Mouse (Mus musculus) retina, adult 2 months (tissue): ENCODE results near the gene Nsun2.
"Not testable (repeated sequence)": the region's sequence is repeated elsewhere in the genome, so short reads cannot be mapped to it uniquely, and the experiment has no call there.

ENCODE experiments used
- DNase-seq: peaks from one replicate; pipeline ENCODE4 v3.0.0-alpha.2; 2012; ENCODE audit warnings: low read depth, low spot score

Nsun2 gene

DNA sequence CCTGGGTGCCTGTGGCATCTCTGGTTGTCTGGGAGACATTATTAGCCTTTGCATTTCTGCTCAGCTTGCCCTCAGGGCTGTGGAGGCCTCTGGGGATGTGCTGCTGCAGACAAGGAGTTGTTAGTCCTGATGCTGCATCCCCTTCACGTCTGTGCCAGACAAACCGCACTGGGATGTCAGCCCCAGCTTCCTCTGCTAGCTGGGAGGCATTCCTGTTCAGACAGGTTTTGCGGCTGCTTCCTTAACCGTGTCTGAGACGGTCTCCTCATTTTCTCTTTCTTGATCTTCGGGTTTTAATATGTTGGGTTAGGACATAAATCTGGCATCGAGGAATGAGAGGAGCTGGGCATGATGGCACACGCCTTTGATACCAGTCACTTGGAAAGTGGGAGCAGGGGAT lies 58.7 kb downstream of the Nsun2 start:
- DNase-seq: no peak

DNA sequence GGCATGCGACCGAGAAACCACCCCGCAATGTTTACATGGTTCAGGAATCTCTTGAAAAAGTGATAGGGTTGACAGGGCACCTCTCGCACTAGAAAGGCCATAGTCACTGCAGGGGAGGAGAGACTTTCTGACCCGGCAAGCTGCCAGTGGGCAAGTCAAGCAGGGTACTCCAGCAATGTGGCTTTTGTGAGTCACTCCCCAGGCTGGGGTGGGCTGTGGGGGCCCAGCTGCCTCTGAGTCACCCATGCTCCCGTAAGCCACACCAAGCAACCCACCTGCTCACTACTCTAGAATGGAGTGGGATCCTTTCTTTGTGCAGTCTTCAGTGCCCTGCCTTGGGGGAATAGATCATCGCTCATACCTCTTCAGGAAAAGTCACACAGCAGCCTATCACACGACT lies 59.9 kb downstream of the Nsun2 start:
- DNase-seq: no peak

GRCm38 (mm10) chr13:69594577-69595256 lies 61.2 kb downstream of the Nsun2 start:
- no peak for DNase-seq

- DNase-seq: no peak
Observed at GRCm38 (mm10) chr13:69595911-69596310, 62.4 kb downstream of the Nsun2 start.

- DNase-seq: no peak
Observed at GRCm38 (mm10) chr13:69596515-69596914, 63.0 kb downstream of the Nsun2 start.

- DNase-seq: no peak
Observed at GRCm38 (mm10) chr13:69598867-69599266, 65.3 kb downstream of the Nsun2 start.

DNA sequence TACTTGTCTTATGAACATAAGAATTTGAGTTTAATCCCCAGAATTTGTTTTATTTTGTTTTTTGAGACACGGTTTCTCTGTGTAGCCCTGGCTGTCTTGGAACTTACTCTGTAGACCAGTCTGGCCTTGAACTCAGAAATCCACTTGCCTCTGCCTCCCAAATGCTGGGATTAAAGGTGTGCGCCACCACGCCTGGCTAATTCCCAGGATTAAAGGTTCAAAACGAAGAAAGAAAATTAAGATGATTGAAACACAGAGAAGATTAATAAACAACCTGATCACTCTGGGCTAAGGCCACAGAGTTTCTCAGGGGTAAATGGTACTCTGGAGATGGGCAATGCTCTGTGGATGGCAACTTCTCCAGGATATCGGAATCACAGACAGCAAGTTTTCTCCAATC lies 67.3 kb downstream of the Nsun2 start:
- not testable (repeated sequence) for DNase-seq

DNA sequence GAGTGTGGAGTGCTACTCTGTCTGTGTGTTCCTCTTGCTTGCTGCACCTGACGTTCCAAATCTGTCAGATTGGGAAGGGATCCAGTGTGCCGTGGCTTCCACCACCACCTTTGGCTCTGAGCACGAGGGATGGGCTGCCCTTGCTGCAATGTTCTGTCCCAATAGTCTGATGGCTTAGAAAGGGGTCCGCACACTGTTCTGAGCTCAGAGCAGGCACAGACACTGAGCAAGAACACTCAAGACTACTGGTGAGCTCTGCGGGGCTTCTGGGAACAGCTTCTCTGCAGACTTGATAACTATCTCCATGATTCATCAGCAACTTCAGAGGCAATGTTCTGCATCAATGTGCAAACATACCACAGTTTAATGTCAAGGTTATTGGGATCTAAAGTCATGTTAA lies 67.8 kb downstream of the Nsun2 start:
- DNase-seq: no peak

- no peak for DNase-seq
Observed at GRCm38 (mm10) chr13:69604670-69605069, 71.1 kb downstream of the Nsun2 start.

DNA sequence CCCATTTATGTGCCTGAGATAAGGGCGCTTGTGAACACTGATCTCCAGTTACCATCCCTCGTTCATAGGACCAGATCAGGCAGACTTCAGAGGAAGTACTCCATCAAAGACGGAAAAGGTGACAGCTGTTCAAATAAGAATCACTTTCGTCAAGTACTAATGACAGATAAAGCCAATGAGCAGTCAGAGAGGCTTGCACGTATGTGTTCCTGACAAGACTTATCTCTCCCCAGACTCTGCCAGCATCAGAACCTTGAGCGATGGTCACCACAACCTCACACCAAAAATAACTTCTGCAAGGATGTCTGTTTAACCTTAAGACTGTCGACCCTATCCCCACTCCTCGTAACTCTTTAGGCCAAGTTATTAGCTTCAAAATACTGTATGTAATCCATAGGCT lies 75.2 kb downstream of the Nsun2 start:
- DNase-seq: no peak

DNA sequence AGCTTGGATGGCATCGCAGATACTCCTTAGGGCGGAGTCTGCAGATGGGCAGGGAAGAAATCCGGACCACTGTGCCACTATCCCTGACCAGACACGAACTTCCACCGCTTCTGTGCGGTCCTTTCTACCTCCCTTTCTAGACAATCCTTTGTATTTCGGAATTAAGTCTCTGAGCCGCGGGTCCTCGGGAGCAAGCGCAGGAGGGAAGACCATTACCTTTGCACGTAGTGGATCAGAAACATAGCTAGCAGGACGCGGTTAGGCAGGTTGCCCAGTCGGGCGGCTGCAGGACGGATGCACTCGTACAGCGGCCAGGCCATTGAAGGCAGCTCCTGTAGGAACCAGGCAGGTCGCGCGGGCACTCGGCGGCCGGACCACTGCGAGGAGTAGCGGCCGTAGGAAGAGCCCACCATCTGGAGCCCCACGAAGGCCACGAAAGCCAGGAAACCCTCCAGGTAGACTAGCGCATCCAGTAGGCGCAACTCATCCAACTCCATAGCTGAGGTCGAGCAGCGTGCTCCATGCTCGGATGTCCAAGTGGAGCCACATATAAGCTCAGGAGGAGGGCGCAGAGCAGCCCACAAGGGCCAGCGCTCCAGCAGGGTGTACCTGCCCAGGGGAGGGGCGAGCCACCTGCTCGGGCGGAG lies 77.3 kb downstream of the Nsun2 start:
- DNase-seq: no peak

DNA sequence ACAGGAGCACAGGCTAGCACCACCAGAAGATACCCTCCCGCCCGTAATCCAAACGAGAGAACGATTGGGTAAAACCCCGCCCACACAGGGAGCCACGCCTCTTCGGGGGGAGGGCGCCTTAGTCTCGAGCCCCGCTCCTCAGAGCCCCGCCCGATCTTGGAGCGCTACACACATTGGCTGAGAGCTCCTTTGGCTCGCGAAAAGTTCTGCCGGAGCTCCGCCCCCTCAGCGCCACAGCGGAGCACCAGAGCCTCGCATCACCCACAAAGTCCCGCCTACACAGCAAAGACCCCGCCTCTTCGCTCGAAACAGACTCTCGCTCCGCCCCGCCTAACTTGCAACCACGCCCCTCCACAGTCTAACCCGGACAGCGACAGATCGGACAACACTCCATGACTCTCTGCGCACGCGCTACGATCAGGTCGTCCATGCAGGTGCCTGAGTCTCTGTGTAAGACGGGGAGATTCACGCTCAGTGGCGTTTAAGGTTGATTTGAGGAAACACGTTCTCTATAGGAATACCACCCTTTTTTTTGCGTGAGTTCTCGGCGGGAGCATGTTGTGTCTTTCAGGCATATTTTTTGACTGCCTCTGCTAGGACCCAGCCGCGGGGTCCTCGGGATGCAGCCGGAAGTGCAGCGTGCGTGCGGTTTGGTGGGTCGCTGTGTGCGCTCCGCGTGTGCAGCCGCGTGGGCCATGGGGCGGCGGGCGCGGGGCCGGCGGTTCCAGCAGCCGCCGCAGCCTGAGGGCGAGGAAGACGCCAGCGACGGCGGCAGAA lies 78.0 kb downstream of the Nsun2 start, which contains the start of gene Srd5a1:
Gene Srd5a1, minus strand, starts transcription at position 45 of the 777 bp plus-strand sequence.
- peak; percentile 99 for DNase-seq

DNA sequence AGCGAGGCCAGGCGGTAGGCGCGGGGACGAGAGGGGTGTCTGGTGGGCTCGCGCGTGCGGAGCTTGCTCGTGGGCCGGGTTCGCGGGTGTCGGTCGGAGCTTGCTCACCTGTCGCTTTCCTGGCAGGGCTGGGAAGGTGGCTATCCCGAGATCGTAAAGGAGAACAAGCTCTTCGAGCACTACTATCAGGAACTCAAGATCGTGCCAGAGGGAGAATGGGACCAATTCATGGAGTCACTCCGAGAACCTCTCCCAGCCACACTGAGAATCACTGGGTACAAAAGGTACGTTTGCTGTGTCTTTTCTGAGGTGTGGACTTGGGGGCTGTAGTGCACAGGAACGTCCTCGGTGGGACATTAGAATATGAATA lies 78.6 kb downstream of the Nsun2 start:
- no peak for DNase-seq

- DNase-seq: no peak
Observed at GRCm38 (mm10) chr13:69616716-69617115, 83.2 kb downstream of the Nsun2 start.

DNA sequence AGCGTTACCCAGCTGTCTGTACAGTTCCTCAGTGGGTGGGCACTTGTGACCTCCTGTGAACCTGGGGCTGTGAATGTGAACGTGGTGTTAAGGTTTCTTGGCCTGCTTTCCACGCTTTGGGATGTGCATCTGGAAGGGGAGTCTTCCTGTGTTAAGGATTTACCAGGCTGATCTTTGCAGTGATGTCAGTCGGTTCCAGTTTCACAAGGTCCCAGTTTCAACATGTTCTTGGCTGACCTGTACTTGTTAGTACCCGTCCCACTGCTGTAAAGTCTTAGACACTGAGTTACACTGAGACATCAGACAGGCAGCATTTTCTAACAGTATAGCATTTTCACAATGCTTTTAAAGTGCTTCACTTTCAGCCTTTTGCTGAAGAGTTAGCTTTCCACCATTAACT lies 90.3 kb downstream of the Nsun2 start:
- no peak for DNase-seq

- no peak for DNase-seq
Observed at GRCm38 (mm10) chr13:69624510-69624909, 91.0 kb downstream of the Nsun2 start.

- DNase-seq: no peak
Observed at GRCm38 (mm10) chr13:69627941-69628340, 94.4 kb downstream of the Nsun2 start.

- DNase-seq: no peak
Observed at GRCm38 (mm10) chr13:69630576-69630975, 97.0 kb downstream of the Nsun2 start.

DNA sequence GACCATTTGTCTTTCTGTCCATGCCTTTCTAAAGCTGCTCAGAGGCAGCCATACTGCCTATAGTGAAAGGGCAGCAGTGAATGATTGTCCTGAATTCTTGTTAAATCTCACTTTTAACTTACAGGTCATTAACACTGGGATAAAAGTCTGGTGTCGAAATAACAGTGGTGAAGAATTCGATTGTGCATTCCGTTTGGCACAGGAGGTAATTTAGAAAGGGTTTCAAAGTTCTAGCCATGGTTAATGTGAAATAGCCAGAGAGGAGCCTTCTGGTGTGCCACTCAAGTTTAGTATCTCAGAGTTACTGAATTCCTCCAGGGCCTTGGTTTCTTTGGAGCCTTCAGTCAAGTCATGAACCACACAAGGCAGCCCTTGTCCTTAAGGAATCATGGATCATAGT lies 97.6 kb downstream of the Nsun2 start:
- no peak for DNase-seq

DNA sequence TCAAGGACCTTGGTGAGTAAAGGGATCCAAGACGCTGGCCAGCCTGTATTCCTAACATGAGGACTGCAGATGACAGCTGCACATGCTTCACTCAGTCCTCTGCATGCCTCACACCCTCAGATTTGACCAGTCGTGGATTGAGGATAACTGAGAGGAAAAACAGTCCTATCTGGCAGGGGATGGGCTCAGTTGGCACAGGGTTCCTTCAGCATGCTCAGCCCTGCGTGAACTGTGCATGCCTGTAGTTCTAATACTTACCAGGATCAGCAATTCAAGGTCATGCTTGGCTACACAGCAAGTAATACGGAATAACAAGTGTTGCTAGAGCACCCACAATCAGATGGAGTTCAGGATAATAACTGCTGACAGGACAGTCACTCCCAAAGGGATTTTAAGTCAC lies 98.1 kb downstream of the Nsun2 start:
- DNase-seq: no peak

DNA sequence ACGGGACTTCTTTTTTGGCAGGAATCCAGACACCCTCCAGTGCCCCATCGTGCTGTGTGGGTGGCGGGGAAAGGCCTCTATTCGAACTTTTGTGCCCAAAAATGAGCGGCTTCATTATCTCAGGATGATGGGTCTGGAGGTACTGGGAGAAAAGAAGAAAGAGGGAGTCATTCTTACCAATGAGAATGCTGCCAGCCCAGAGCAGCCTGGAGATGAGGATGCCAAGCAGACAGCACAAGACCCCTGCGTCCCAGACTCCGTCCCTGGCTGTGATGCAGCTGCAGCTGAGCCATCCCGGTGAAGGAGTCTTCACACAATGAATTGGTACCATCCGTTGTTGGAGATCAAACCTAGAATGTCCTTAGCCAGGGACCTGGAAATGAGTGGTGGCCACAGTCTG lies 100.0 kb downstream of the Nsun2 start:
- no peak for DNase-seq

- DNase-seq: no peak
Observed at GRCm38 (mm10) chr13:69633988-69634387, 100.4 kb downstream of the Nsun2 start.

DNA sequence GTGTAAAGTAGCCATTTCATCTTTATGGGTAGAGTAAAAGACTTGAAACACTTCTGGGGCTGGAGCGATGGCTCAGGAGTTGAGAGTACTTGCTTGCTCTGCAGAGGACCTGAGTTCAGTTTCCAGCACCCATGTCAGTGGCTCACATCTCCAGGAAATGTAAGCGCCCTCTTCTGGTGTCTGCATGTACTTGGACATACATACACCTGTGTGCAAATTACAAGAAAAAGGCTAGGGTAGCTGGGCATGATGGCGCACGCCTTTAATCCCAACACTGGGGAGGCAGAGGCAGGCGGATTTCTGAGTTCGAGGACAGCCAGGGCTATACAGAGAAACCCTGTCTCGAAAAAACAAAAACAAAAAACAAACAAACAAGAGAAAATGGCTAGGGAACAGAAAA lies 102.3 kb downstream of the Nsun2 start:
- DNase-seq: not testable (repeated sequence)
